Mouse (Mus musculus) brain, embryonic 14.5 days (tissue): ENCODE measurements at regions not wholly inside any gene's neighbourhood (a gene's known extent, or its start where the extent isn't known, plus 50 kb on each side); places are given as distances from the start of the nearest gene placed in this dataset.

Experiments
- CTCF ChIP-seq: fragments of 200-500 bp; IDR thresholded peaks from 2 replicates; pipeline ENCODE4 v1.5.1; 2012; ENCODE audit warnings: inconsistent platforms, mild to moderate bottlenecking, moderate library complexity, borderline replicate concordance; ENCODE audit not compliant: insufficient read depth, insufficient read length; ENCODE audit errors: extremely low read depth
- POLR2A ChIP-seq: fragments of 200-500 bp; IDR thresholded peaks from 2 replicates; pipeline ENCODE4 v1.6.1; 2012; ENCODE audit warnings: mild to moderate bottlenecking, inconsistent platforms, borderline replicate concordance; ENCODE audit not compliant: poor library complexity, insufficient read depth, insufficient read length, severe bottlenecking; ENCODE audit errors: extremely low read depth

GRCm38 (mm10) chrX:107577501-107577900 lies 90.3 kb upstream of the Tbx22 start:
- TF ChIP-seq CTCF: peak; percentile 50; the same call in 1 of the 2 replicates
- TF ChIP-seq POLR2A: no peak
